Mouse (Mus musculus): Measurements from ENCODE around the gene Synj1.

DNA sequence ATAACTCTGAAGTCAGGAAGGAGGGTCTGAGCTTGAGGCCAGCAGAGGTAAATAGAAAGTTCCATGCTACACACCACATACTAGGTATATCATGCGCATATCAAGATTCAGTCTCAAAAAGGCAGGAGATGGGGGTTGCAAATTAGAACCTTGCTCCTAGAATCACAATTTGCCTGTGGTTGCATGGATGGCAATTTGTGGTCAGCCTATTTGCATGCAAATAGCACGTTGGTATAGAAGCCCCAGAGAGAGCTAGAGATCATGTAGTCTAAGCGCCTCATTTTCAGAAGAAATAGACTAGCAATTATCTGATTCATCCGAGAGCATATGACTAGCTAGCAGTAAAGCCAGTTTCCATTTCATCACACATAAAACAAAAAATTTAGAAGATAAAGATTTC lies 11.3 kb downstream of the Synj1 start:
- TF ChIP-seq EP300 (IDR thresholded peaks at IDR 0.05; ENCODE audit: insufficient read depth, low read depth, low read length), result no peak
- no peak for TF ChIP-seq POLR2A (IDR thresholded peaks at IDR 0.05; ENCODE audit: insufficient read depth, low read depth, low read length)

Data from heart, adult 2 months (tissue).